Mouse (Mus musculus) cerebellum, adult 9-10 months (tissue): ENCODE results near the gene Plekhj1.

Source experiments
- DNase-seq: peaks from one replicate; pipeline ENCODE4 v3.0.0; 2022

The Plekhj1 gene

GRCm38 (mm10) chr10:80774981-80775380, 23.4 kb downstream of the Plekhj1 start:
- peak; percentile 76 for DNase-seq

GRCm38 (mm10) chr10:80774549-80774948, 23.9 kb downstream of the Plekhj1 start:
- DNase-seq: peak; percentile 99

GRCm38 (mm10) chr10:80773816-80774215, 24.6 kb downstream of the Plekhj1 start:
- DNase-seq: no peak

- no peak for DNase-seq
Measured at GRCm38 (mm10) chr10:80768365-80768764, 30.1 kb downstream of the Plekhj1 start.

- DNase-seq: no peak
Measured at GRCm38 (mm10) chr10:80766161-80766815, 32.1 kb downstream of the Plekhj1 start.

- no peak for DNase-seq
Measured at GRCm38 (mm10) chr10:80765746-80766145, 32.7 kb downstream of the Plekhj1 start.

- no peak for DNase-seq
Measured at GRCm38 (mm10) chr10:80763502-80763901, 34.9 kb downstream of the Plekhj1 start.

GRCm38 (mm10) chr10:80761821-80762220, 36.6 kb downstream of the Plekhj1 start:
- no peak for DNase-seq

GRCm38 (mm10) chr10:80760596-80761524, 37.6 kb downstream of the Plekhj1 start:
- peak; percentile 57 for DNase-seq

- peak; percentile 53 for DNase-seq
Measured at GRCm38 (mm10) chr10:80758651-80759050, 39.8 kb downstream of the Plekhj1 start.

- DNase-seq: peak; percentile 64
Measured at GRCm38 (mm10) chr10:80757717-80758116, 40.7 kb downstream of the Plekhj1 start.

- DNase-seq: no peak
Measured at GRCm38 (mm10) chr10:80756967-80757366, 41.5 kb downstream of the Plekhj1 start.

- no peak for DNase-seq
Measured at GRCm38 (mm10) chr10:80756509-80756908, 41.9 kb downstream of the Plekhj1 start.

- no peak for DNase-seq
Measured at GRCm38 (mm10) chr10:80756099-80756498, 42.3 kb downstream of the Plekhj1 start.

- DNase-seq: peak; percentile 67
Measured at GRCm38 (mm10) chr10:80755291-80756015, 43.0 kb downstream of the Plekhj1 start.

- peak; percentile 96 for DNase-seq
Measured at GRCm38 (mm10) chr10:80754594-80755290, 43.7 kb downstream of the Plekhj1 start, which contains the start of gene Dot1l. Gene Dot1l (plus strand): TSS chr10:80755206.

- peak; percentile 58 for DNase-seq
Measured at GRCm38 (mm10) chr10:80752079-80752625, 46.3 kb downstream of the Plekhj1 start.

GRCm38 (mm10) chr10:80751188-80751832, 47.1 kb downstream of the Plekhj1 start:
- peak; percentile 64 for DNase-seq

- DNase-seq: no peak
Measured at GRCm38 (mm10) chr10:80748609-80749008, 49.8 kb downstream of the Plekhj1 start.

- DNase-seq: peak; percentile 87
Measured at GRCm38 (mm10) chr10:80747410-80747809, 51.0 kb downstream of the Plekhj1 start.
